Mouse (Mus musculus) layer of hippocampus, adult 11-12 months (tissue): ENCODE measurements around the gene Arhgap44.

Source experiments
- DNase-seq: peaks from one replicate; pipeline ENCODE4 v3.0.0; 2022; ENCODE audit warnings: low spot score

Gene Arhgap44

DNA sequence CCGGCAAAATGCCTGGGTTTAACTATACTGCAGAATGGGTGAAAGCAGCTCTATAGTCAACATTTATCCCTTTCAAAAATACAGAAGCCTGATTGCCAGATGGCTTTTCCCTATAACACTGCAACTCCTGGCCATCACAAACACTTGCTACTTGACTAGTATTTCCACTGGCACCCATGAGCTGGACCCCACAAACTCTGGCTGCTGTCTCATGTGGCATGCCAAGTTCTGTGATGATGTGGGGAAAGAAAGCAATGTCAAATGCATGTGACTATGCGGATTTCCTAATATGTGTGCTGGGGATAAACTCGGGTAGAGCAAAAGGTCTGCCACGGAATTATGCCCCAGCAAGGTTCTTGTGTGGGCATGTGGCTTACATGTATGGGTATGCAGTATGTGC is 156.7 kb downstream of the Arhgap44 start:
- no peak for DNase-seq

DNA sequence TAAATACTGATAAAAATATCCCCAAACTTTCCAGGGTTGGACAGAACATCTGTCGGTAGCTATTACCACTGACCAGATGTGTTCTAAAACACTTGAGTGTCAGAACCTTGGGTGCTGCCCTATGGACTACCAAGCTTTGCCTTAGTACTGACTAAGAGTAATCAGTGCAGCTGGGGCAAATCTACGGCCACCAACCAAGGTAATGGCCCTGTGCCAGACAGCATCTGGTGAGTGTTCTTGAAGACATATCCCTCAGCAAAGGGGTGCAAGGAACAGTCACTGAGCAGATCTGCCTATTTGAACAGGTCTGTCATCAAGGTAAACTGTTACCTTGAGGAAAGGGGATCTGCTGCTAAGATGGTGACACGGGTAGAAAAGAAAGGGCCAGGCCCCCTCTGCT is 157.9 kb downstream of the Arhgap44 start:
- DNase-seq = no peak

DNA sequence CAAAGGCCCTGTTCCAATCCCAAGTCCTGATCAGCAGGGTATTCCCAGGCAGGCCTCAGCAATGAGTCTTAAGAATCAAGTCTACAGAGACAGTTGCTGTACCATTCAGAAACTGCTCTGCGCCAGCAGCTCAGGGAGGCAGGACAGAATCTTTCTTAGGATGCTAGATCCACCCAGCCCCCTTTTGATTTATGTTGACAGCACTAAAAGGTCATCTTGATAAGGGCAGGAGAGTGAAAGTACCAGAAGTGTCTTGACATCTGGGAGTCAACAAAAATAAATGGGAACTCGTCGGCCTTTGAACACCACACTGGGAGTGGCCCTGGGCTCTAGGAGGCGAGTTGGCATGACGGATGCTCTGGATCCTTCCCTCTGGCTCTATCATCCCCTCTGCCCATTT is 159.2 kb downstream of the Arhgap44 start:
- no peak for DNase-seq

- DNase-seq = no peak
Observed at GRCm38 (mm10) chr11:65001729-65002128, 161.0 kb downstream of the Arhgap44 start.

- no peak for DNase-seq
Observed at GRCm38 (mm10) chr11:64999685-65000084, 163.1 kb downstream of the Arhgap44 start.

DNA sequence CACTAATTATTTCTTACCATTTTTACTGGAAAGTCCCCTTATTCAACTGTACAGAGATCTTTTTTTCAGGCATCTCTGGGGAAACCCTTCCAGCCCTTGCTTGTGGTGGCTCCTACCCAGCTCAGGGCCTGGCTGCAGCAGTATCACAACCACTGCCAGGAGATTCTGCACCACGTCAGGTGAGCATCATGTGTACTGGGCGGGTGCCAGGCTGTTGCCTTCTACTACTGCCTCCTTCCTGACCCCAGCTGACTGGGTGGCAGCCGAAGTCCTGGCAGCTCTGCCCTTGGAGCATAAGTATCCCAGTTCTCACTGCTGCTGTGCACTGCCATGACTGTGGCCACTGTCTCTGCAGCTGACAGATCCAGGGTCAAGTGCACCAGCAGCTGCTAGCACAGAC is 164.3 kb downstream of the Arhgap44 start:
- DNase-seq = no peak

- no peak for DNase-seq
Observed at GRCm38 (mm10) chr11:64988556-64988955, 174.2 kb downstream of the Arhgap44 start.

DNA sequence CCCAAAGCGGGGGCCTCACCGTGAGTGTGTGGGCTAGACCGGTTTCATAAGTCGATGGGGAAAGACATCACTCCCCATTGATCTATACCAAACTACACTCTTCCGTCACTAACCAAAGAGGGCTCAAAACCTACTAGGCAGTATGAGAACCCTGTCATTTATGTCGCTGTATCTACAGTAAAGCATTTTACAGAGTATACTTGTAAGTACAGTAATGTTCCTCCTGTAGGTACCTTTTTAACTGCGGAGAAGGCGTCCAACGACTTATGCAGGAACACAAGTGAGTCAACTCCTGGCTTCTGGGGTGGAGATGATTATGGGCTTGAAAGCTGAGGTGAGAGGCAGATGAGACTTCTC is 183.3 kb downstream of the Arhgap44 start:
- no peak for DNase-seq

GRCm38 (mm10) chr11:64978720-64979488 is 183.9 kb downstream of the Arhgap44 start, which contains the start of gene Elac2:
Gene Elac2, plus strand, starts transcription at chr11:64979038.
- peak; percentile 98 for DNase-seq

GRCm38 (mm10) chr11:64972418-64972817 is 190.3 kb downstream of the Arhgap44 start:
- no peak for DNase-seq

GRCm38 (mm10) chr11:64971471-64971988 is 191.2 kb downstream of the Arhgap44 start:
- DNase-seq = no peak

- DNase-seq = no peak
Observed at GRCm38 (mm10) chr11:64968939-64969342, 193.8 kb downstream of the Arhgap44 start.

GRCm38 (mm10) chr11:64968507-64968906 is 194.3 kb downstream of the Arhgap44 start:
- DNase-seq = peak; percentile 75

GRCm38 (mm10) chr11:64962629-64963028 is 200.1 kb downstream of the Arhgap44 start:
- DNase-seq = no peak

- no peak for DNase-seq
Observed at GRCm38 (mm10) chr11:64956962-64957729, 205.6 kb downstream of the Arhgap44 start.
